Mouse (Mus musculus): ENCODE measurements around the gene Syne2.

The Syne2 gene

GRCm38 (mm10) chr12:75829616-75830015 is 11.7 kb downstream of the Syne2 start:
- no peak for DNase-seq (ENCODE audit: low spot score)

GRCm38 (mm10) chr12:75833149-75833959 is 15.4 kb downstream of the Syne2 start:
- DNase-seq (ENCODE audit: low spot score): no peak

GRCm38 (mm10) chr12:75833960-75834729 is 16.2 kb downstream of the Syne2 start:
- no peak for DNase-seq (ENCODE audit: low spot score)

GRCm38 (mm10) chr12:75836524-75836962 is 18.6 kb downstream of the Syne2 start:
- DNase-seq (ENCODE audit: low spot score): no peak

GRCm38 (mm10) chr12:75837462-75837861 is 19.5 kb downstream of the Syne2 start:
- DNase-seq (ENCODE audit: low spot score): no peak

DNA sequence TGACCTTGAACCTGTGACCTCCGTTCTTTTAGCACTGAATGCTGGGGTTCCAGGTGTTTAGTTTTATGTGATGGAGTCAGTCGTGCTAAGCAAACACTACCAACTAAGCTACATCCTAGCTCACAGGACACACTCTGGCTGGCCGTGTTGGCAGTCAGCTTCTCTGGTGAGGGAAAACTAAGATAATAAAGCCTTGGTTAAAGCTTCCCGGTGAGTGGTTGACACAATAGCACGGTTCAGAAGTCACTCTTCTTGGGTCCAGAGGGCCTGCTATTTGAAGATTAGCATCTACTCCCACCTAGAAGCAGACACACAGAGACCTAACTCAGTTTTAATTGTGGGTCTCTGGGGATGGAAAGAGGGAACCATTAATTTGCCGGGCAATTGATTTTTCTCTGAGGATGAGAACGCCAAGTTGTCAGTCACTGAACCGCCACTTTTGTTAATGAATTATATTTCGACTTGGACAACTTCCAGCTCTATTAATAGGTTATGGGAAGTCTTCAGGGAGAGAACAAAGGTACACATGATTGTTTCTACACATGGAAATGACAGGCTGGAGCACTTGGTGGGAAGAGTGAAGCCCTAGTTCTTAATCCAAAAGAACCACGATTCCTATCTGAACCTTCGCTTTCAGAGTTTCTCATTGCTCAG is 21.3 kb downstream of the Syne2 start:
- no peak for DNase-seq (ENCODE audit: low spot score)

DNA sequence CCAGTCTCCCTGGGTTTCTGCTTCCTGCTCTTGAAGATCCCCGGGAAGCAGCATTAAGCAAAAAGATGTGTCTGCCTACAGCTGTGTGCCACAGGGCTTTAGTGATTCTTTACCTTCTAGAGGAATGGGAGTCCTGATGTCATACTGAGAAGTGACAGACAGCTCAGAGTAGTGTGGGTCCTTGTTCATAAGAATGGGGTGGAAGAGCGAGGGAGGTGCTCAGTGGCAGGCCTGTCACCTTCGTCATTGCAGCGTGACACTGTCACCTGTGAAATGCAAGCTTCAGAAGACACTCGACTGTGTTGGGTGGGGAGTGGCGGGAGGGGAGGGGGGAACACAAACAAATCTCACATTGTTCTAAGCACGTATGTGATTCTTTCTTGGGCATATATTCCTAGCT is 23.2 kb downstream of the Syne2 start:
- no peak for DNase-seq (ENCODE audit: low spot score)

- no peak for DNase-seq (ENCODE audit: low spot score)
These were observed 26.4 kb downstream of the Syne2 start for GRCm38 (mm10) chr12:75844311-75844710.

DNA sequence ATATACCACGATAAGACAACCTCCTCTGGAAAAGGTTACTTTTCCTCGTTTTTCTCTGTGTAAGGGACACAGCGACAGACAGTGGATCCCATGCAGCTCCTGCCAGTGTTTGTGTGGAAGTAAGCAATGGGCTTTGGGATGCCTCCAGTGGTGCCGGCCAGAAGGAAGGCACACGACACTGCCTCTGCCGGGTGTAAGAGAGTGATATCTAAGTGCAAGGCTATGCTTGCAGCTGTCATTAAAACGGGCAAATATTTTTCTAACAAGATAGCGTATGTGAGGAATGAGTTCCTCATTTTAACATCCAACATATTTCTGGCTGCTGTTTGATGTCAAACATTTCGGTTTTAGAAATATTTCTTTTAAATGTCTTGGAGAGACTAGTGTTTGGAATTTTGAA is 27.1 kb downstream of the Syne2 start:
- DNase-seq (ENCODE audit: low spot score): no peak

GRCm38 (mm10) chr12:75846513-75846912 is 28.6 kb downstream of the Syne2 start:
- no peak for DNase-seq (ENCODE audit: low spot score)

- DNase-seq (ENCODE audit: low spot score): no peak
These were observed 32.3 kb downstream of the Syne2 start for GRCm38 (mm10) chr12:75850205-75850604.

- DNase-seq (ENCODE audit: low spot score): no peak
These were observed 33.5 kb downstream of the Syne2 start for GRCm38 (mm10) chr12:75851481-75851880.

GRCm38 (mm10) chr12:75852384-75852783 is 34.5 kb downstream of the Syne2 start:
- DNase-seq (ENCODE audit: low spot score): no peak

- peak; percentile 15 for DNase-seq (ENCODE audit: low spot score)
These were observed 35.6 kb downstream of the Syne2 start for GRCm38 (mm10) chr12:75853559-75853958.

GRCm38 (mm10) chr12:75855051-75855453 is 37.1 kb downstream of the Syne2 start:
- DNase-seq (ENCODE audit: low spot score): no peak

DNA sequence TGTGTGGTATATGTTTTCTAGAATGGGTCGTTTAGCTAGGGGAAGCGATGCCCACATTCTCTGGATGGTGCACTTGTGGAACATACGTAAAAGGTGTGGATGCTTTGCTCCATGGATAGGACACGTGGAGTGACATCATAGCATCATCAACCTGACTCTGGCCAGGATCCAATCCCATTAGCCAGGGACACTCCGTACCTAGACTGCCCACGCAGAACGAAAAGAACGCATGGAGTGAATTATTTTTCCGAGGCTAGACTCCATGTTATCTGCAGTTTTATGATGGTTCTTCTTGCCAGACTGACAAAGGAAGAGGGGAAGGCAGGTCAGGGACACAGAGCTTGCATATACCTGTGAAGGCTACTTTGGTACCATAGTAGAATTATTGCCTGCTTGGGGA is 37.7 kb downstream of the Syne2 start:
- DNase-seq (ENCODE audit: low spot score): no peak

GRCm38 (mm10) chr12:75856096-75856868 is 38.3 kb downstream of the Syne2 start:
- no peak for DNase-seq (ENCODE audit: low spot score)

- no peak for DNase-seq (ENCODE audit: low spot score)
These were observed 42.0 kb downstream of the Syne2 start for GRCm38 (mm10) chr12:75859936-75860335.

DNA sequence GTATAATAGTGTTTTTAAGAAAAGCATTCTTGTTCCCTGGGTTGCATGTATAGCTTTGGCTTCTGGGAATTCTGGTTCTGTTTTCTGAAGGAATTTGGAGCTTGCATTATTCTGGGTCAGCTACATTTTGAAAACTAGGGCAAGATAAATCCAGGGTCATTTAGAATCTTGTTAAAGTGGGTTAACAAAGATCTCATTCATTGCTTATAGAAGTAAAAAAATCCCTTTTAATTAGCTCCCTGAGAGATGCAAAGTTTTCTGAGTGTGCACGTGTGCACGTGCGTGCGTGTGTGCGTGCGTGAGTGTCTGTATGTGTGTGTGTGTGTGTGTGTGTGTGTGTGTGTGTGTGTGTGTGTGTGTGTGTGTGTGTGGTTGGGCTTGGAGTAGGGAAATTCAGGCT is 42.9 kb downstream of the Syne2 start:
- DNase-seq (ENCODE audit: low spot score): no peak

DNA sequence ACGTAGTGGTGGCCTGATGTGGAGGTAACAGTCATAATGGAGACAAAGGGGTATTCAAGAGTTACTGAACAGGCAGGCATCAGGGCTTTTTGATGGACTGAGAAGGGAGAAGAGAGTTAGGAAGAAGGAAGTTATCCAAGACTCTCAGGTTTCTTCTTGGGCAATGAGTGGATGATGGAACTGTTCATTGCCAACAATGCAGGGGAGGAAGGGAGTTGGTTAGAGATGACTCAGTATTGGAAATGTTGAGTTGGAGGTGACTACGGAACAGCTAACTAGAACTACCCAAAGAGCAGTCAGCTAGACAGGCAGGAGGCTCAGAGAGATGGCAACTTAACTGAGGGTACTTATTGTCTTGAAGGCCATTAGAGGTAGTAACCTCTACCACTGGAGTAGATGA is 47.2 kb downstream of the Syne2 start:
- no peak for DNase-seq (ENCODE audit: low spot score)

DNA sequence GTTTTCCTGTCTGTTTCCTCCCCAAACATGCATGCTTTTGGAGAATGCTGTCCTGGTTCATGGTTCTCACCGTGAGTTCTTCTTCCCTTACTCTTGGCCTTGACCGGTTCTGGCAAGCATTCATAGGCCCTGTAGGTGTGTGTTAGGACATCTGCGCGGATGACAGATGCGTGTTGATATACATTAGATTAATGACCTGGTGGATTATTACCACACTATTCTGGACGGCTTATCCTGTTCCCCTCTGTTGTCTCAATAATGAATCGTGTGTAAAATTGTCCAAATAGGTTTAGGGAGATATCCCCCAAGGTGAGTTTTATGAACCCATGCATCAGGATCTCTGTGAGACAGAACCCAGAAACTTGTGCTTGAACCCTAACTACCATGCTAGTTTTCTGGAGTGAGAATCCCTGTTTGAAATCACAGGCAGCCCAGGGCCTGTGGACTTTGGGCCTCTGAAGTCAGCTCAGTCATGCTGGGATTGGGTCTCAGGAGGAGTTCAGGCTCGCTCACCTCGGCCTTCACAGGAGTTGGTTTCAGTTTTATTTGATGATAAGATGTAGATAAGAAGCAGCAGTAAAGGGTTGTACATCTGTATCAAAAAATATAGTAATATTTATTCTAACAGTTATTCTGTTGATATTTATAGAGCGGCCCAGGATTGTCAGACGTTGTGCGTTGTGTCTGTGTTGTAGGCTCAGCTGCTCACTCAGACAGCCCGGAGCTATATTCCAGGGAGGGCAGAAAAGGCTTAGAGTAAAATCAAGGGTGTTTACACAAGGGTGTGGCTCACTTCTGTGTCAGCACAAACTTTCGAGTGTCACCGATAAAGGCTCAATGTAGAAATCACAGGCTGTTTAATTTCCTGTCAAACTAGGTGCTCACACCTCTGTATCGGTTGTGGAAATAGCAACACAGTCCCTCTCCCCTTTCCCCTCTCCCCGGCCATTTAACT is 48.8 kb downstream of the Syne2 start:
- no peak for DNase-seq (ENCODE audit: low spot score)
